Mouse (Mus musculus) liver, postnatal 0 days (tissue): ENCODE data around the gene Tmem86a.

Experiments used
- CTCF ChIP-seq: sonication (generic); IDR thresholded peaks from 2 replicates; pipeline ENCODE4 v1.5.1; 2016; ENCODE audit warnings: antibody characterized with exemption, low read depth
- EP300 ChIP-seq: IDR thresholded peaks from 2 replicates; pipeline ENCODE4 v1.6.1; 2016; ENCODE audit warnings: antibody characterized with exemption, low read depth, mild to moderate bottlenecking

DNA sequence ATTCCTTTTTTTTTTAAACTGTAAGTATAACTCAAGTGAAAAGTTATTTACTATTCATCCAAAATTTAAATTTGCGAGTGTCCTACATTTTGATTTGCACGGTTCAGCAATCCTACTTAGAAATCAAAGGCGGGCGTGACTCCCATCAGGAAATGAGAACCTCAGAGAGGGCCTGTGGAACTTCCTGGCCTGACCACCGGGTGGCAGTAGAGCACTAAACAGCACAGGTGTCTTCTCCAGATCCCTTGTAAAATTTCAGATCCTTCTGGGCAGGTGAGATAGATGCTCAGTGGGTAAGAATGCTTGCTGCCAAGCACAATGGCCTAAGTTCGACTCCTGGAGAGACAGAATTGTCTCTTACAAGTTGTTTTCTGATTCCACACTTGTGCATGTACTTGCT lies 26.9 kb upstream of the Tmem86a start:
- TF ChIP-seq CTCF (peak; percentile 92), EP300 (no peak)
